Mouse (Mus musculus): ENCODE measurements around the gene Rhbg.

Gene Rhbg

DNA sequence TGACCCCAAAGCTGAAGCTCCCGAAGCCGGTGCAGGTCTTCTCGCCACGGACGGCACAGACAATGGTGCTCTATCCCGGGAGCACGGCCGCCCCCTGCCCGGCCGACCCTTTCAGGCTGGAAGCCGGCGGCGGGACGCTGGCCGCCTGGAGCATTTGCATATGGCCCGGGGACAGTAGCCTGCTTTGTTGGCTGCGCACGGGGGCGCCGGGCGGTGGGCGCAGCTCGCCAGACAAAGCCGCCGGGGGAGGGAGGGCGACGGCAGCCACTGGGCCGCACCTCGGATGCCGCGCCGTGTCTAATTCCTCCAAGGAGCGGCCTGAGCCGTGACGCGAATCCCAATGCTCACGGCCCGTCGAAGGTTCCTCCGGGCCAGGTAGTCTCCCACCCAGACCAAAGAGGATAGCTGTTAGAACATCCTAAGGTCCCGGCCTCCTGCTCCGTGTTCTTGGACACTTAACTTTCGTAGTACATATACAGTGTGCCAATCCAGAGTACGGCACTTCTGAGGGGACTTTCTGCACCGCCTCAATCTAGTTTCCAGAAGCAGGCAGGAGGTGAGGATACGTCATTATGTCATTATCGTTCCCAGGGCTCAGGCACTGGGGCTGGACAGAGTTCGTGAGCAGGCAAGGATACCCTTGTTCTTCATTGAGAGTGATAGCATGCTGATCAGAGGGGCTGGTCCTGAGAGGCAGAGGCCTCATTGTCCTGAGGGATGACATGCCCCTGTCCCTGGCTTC lies 13.3 kb downstream of the Rhbg start:
- H3K27me3 ChIP-seq (ENCODE audit: control insufficient read depth, insufficient read depth, low read length, poor library complexity, severe bottlenecking), result no peaks in the 10 kb centered on the region
- no peaks in the 10 kb centered on the region for H3K36me3 ChIP-seq (ENCODE audit: control insufficient read depth, insufficient read depth, low read length, poor library complexity, severe bottlenecking)
- no peak for DNase-seq (ENCODE audit: low read depth, low spot score)

DNA sequence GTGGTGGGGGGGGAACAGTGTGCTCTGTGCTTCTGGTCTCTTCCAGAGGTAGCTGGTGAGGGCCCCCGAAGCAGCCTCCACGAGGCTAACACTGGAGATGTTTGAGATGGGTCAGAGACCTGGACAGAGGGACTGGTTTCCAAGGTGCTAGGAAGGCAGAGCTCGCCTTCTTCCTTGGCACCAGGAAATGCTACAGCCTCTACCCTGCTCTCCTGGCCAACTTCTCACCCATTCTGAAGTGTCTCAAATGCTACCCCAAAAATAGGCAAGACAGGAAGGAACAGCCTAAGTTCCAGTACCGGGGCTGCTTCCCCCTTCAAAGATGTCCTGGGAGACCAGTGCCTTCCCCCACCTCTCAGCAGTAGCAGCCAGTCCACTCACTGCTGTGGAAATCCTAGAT lies 15.1 kb downstream of the Rhbg start:
- no peak for DNase-seq (ENCODE audit: low read depth, low spot score)
- Histone ChIP-seq H3K27me3 (ENCODE audit: control insufficient read depth, insufficient read depth, low read length, poor library complexity, severe bottlenecking) (no peaks in the 10 kb centered on the region), H3K36me3 (ENCODE audit: control insufficient read depth, insufficient read depth, low read length, poor library complexity, severe bottlenecking) (no peaks in the 10 kb centered on the region)

DNA sequence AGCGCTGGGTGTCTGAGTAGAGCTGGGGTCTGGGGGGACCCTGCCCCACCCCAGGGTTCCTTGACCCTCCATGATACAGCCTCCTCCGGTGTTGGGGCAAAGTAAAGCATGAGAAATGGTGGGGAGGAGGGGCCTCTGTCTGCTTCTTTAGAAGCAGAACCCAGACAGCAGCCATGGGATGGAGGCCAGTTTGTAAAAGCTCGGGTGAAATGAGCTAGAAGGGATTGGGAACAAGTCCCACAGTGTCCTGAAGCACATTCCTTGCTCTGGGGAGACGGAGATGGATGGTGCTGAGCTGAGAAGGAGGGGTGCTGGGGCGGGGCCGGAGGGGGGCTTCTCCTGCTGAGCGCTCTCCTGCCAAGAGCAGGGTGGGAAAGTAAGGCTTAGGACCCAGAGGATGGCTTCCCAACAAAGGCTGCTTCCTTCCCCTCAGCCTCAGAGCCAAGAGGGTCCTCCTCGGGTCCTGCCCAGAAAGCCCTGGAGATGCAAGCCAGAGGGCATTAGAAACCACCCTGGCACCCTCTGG lies 15.6 kb downstream of the Rhbg start:
- DNase-seq (ENCODE audit: low read depth, low spot score), result no peak
- no peaks in the 10 kb centered on the region for H3K36me3 ChIP-seq (ENCODE audit: control insufficient read depth, insufficient read depth, low read length, poor library complexity, severe bottlenecking)

DNA sequence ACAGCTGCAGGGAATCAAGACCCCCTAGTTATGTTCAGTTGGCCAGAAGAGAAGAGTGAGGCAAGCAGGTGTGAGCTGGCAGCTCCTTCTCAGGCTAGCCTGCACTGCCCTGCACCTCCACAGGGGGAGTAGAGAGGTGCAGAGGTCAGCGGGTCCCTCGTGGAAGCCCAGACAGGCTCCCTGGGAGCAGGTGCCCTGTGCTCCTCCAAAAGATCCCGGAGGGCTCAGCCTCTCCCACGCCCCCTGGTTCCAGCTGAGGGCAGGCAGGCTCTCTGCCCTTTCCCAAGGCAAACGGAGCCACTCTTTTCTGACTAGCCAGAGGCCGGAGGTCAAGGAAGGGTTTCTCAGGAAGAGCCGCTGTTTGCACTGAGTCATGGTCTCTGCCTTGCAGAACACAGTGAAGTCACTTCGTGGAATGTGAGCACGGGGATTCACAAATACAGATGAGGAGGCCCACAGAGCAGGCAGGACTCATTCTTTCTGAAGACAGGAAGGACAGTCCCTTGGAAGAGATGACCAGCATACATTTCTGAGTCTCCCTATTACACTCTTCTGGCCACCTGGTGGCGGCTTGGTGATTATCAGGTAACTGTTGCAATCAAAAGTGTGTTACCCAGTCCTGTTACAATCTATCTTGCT lies 16.8 kb downstream of the Rhbg start:
- peak; percentile 64 for DNase-seq (ENCODE audit: low read depth, low spot score)
- H3K36me3 ChIP-seq (ENCODE audit: control insufficient read depth, insufficient read depth, low read length, poor library complexity, severe bottlenecking), result no peaks in the 10 kb centered on the region
- no peaks in the 10 kb centered on the region for H3K27me3 ChIP-seq (ENCODE audit: control insufficient read depth, insufficient read depth, low read length, poor library complexity, severe bottlenecking)

More for the DNA sequence above, 15.6 kb downstream of the Rhbg start:
- H3K27me3 ChIP-seq (ENCODE audit: control insufficient read depth, insufficient read depth, low read length, poor library complexity, severe bottlenecking), result no peaks in the 10 kb centered on the region

DNA sequence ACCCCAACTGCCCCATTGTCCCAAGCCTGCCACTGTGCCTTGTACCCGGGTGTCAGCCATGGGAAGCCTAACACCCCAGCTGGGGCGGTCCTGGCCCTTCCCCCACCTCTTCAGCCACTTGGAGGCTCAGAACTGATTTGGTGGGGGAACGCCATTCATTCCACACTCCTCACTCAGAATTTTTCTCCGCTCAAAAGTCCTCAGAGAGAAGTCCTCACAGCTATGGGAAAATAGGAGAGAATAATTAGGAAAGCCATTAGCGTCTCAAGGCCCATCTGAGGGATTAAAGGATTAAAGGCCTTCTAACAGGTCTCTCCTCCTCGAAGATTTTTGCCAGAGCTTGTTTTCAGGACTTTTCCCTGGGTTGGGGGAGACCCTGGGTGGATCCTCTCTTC lies 17.4 kb downstream of the Rhbg start:
- no peaks in the 10 kb centered on the region for H3K27me3 ChIP-seq (ENCODE audit: control insufficient read depth, insufficient read depth, low read length, poor library complexity, severe bottlenecking)
- DNase-seq (ENCODE audit: low read depth, low spot score), result no peak

DNA sequence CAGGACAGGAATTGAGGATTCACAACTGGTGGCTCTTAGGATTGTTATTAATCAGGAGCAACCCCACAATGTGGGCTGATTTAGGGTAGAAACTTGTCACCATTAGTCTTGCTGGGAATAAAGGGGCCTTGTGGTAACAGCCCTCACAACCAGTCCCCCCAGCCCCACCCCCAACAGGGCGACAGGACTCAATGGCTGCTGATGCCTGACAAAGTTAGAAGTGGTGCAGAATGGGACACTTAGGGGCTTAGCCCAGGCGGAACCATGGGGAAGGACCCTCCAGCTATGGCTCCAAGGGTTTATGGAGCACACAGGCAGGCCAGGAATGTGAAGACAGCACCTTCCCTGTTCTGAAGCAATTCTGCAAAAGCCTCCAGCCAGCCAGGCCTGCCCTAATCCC lies 18.9 kb downstream of the Rhbg start:
- Histone ChIP-seq H3K27me3 (ENCODE audit: control insufficient read depth, insufficient read depth, low read length, poor library complexity, severe bottlenecking) (no peaks in the 10 kb centered on the region), H3K36me3 (ENCODE audit: control insufficient read depth, insufficient read depth, low read length, poor library complexity, severe bottlenecking) (no peaks in the 10 kb centered on the region)
- DNase-seq (ENCODE audit: low read depth, low spot score), result no peak

More for the DNA sequence above, 17.4 kb downstream of the Rhbg start:
- H3K36me3 ChIP-seq (ENCODE audit: control insufficient read depth, insufficient read depth, low read length, poor library complexity, severe bottlenecking), result no peaks in the 10 kb centered on the region

DNA sequence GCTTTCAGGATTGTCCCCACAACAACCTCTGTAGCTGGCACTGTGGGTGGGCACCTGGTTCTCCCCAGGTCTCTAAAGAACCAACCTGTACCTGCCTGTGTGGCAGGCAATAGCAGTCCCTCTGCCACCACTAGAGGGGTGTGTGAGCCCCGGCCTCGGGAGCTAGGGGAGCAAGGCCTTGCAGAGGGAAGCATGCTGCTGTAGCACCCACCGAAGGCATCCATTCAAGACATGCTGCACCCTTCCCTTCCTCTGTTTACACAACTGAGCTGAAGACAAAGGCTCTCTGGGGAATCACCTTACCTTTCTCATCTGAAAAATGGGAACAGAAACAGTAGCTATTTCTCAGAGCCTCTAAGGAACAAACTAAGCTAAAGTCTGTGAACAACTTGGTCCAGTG lies 19.3 kb downstream of the Rhbg start:
- Histone ChIP-seq H3K27me3 (ENCODE audit: control insufficient read depth, insufficient read depth, low read length, poor library complexity, severe bottlenecking) (no peaks in the 10 kb centered on the region), H3K36me3 (ENCODE audit: control insufficient read depth, insufficient read depth, low read length, poor library complexity, severe bottlenecking) (no peaks in the 10 kb centered on the region)
- peak; percentile 68 for DNase-seq (ENCODE audit: low read depth, low spot score)

DNA sequence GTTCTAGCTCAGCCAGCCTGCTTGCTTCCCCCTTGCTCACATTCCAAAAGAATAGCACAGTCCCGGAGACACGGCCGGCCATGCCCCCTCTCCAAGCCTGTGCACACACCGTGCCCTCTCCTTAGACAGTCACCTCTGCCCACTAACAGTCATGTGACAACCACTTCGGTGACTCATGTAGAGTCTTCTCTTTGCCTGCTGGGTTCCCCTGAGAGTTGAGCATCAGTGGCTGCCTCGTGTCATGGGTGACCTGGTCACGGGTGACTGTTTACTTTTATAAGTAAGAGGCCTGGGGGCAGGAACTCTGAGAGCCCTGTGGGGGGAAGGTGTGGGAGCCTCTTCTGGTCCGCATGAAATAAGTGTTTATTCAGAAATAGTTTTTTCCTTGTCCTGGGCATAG lies 20.5 kb downstream of the Rhbg start:
- no peaks in the 10 kb centered on the region for H3K36me3 ChIP-seq (ENCODE audit: control insufficient read depth, insufficient read depth, low read length, poor library complexity, severe bottlenecking)
- DNase-seq (ENCODE audit: low read depth, low spot score), result peak; percentile 79
- no peaks in the 10 kb centered on the region for H3K27me3 ChIP-seq (ENCODE audit: control insufficient read depth, insufficient read depth, low read length, poor library complexity, severe bottlenecking)

DNA sequence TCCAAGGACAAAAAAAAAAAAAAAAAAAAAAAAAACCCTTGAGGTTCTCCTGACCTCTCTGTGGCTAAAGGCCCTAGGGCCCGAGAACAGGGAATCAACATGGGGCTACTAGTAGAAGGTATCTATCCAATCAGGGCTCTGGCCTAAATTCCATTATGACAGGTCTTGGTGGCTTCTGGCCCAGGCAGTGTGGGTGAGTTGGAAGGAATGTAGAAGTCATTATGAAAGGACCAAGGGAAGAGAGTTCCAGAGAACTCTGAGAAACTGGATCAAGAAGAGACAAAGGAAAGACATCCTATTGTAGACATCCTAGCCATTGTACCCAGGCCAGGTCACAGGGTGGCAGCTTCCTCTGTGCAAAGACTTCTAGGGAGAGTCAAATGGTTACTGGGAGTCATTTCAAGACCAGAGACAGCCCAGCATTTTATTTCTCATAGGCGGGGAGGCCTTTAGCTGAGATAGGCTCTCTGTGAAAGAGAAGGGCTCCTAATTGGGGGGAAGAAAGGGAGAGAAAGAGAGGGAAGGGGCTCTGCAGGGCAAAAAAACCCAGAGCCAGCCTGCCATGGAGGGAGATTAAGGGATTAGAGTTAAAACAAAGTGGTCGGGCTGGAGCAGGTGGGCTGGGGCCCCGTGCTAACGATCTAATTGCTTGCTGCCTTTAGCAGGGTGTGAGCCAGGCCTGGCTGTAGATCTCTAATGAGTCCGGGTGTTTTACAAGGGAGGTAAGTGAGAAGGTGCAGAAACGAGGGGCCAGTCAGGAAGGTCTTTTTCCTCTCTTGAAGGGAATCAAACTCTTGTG lies 21.5 kb downstream of the Rhbg start:
- DNase-seq (ENCODE audit: low read depth, low spot score), result no peak
- Histone ChIP-seq H3K27me3 (ENCODE audit: control insufficient read depth, insufficient read depth, low read length, poor library complexity, severe bottlenecking) (no peaks in the 10 kb centered on the region), H3K36me3 (ENCODE audit: control insufficient read depth, insufficient read depth, low read length, poor library complexity, severe bottlenecking) (no peaks in the 10 kb centered on the region)

DNA sequence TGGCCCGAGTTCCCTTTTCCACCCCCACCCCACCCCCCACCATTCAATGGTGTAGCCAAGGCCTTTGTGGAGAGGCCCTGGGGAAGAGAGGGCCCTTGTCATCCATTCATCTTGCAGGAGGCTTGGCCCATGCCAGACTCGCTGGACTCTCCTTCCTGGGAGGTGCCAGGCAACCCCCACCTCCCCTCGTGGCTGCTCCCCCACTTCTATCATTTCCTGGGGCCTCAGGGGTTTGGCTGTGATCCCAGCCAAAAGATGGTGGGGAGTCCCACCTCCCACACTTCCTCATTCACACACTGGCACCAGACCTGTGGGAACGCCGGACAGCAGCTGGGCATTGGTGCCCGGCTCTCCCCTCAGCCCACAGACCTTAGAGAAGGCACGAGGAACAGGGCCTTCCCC lies 22.2 kb downstream of the Rhbg start:
- no peaks in the 10 kb centered on the region for H3K27me3 ChIP-seq (ENCODE audit: control insufficient read depth, insufficient read depth, low read length, poor library complexity, severe bottlenecking)
- H3K36me3 ChIP-seq (ENCODE audit: control insufficient read depth, insufficient read depth, low read length, poor library complexity, severe bottlenecking), result no peaks in the 10 kb centered on the region
- DNase-seq (ENCODE audit: low read depth, low spot score), result no peak

DNA sequence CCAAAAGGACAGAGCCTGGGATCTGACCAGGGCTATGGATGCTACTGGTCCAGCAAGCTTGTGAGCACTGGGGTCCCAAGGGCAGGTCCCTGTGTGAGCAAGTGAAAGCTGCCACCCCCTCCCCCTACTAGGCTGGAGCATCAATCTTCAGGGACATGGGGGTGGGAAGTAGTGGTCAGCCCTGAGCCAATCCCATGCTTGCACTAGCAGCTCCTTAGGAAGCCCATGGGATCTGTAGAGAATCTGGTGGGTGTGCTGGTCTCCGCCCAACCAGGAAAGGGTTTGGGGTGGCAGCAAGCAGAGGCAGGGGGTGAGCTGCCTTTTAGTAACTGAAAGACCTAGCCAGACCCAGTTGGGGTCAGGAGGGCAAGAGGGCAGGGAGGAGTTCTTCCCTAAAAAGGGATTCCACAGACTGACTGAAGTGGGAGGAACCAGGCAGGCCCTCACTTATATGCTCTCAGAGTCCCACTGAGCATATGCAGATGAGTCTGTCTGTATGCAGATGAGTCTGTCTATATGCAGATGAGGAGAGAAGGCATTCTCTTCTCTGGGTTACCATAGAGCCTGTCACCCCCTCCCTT lies 23.4 kb downstream of the Rhbg start:
- no peak for DNase-seq (ENCODE audit: low read depth, low spot score)
- Histone ChIP-seq H3K36me3 (ENCODE audit: control insufficient read depth, insufficient read depth, low read length, poor library complexity, severe bottlenecking) (no peaks in the 10 kb centered on the region), H3K27me3 (ENCODE audit: control insufficient read depth, insufficient read depth, low read length, poor library complexity, severe bottlenecking) (no peaks in the 10 kb centered on the region)

DNA sequence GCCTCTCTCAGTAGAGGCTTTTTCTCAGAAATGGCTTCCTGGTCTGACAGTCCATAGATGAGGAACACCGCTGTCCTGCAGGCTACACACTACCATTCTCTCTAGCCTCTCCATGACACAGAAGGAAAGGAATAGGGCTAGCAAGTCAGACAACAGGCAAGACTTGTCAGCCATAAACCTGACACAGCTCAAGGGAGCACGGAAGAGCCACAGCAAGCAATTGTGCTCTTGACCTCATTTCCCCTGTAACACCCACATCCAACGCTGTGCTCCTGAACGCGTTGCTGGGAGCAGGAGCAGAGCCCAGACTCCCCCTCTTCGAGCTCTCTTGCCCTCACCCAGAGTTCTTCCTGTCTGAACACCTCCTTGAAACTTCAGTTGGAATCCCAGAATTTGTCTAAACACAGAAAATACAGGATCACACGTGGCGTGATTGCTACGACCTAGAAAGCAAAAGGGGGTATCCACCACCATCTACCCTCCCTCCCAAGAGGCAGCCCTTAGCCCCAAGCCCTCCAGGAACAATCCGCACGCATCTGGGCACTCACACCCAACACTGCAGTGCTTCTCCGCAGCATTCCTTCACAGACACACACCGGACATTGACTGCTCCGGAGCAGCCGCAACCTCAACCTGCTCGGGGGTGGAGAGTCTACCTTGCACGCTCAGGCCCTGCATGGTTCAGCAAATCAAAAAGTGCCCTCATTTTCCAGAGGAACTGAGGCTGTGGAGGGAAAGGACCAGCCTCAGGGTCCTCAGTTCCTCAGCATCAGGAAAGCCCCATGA lies 24.1 kb downstream of the Rhbg start:
- DNase-seq (ENCODE audit: low read depth, low spot score), result no peak
- H3K27me3 ChIP-seq (ENCODE audit: control insufficient read depth, insufficient read depth, low read length, poor library complexity, severe bottlenecking), result no peaks in the 10 kb centered on the region
- H3K36me3 ChIP-seq (ENCODE audit: control insufficient read depth, insufficient read depth, low read length, poor library complexity, severe bottlenecking), result no peaks in the 10 kb centered on the region

DNA sequence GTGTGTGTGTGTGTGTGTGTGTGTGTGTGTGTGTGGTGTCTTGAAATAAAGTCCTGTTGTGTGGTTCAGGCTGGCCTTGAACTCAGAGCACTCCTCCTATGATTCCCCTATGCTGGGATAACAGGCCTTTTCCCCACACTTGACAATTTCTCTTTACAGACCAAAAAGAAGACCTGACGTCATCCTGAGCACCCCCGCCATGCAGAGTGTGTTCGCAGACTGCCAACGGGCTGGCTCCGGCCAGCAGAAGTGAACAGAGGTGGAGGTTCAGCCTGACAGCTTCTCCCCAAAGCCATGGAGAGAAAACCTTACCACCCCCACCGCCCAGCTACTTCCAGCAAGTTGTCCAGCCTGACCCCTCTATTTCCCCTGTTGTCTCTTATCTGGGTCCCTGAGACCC lies 25.0 kb downstream of the Rhbg start:
- DNase-seq (ENCODE audit: low read depth, low spot score), result no peak
- H3K27me3 ChIP-seq (ENCODE audit: control insufficient read depth, insufficient read depth, low read length, poor library complexity, severe bottlenecking), result no peaks in the 10 kb centered on the region
- H3K36me3 ChIP-seq (ENCODE audit: control insufficient read depth, insufficient read depth, low read length, poor library complexity, severe bottlenecking), result no peaks in the 10 kb centered on the region

DNA sequence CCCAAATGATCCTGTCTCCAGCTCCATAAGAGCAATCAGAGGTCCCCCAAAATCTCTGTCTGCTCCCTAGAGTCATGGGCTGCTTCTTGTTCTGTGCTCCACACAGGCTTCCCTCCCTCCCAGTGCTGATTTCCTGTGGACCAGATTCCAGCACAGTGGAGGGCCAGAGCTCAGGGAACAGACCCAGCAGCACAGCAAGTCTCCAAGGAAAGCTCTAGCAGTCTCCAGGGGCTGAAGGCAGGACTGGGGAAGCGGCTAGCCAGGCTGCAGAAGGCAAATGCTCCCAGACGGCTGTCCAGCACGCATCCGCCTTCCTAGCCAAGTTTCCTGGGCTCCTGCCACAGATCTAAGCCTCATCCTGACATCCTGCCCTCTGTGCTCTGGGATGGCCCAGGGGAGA lies 25.6 kb downstream of the Rhbg start:
- H3K27me3 ChIP-seq (ENCODE audit: control insufficient read depth, insufficient read depth, low read length, poor library complexity, severe bottlenecking), result no peaks in the 10 kb centered on the region
- no peak for DNase-seq (ENCODE audit: low read depth, low spot score)
- no peaks in the 10 kb centered on the region for H3K36me3 ChIP-seq (ENCODE audit: control insufficient read depth, insufficient read depth, low read length, poor library complexity, severe bottlenecking)

All from splenic B cell, adult 2 months (primary cell).